Mouse (Mus musculus): ENCODE data around the gene Ifna11.
A peak's percentile ranks its signal among the peaks of the same experiment; 100 is the strongest.

Ifna11 gene

DNA sequence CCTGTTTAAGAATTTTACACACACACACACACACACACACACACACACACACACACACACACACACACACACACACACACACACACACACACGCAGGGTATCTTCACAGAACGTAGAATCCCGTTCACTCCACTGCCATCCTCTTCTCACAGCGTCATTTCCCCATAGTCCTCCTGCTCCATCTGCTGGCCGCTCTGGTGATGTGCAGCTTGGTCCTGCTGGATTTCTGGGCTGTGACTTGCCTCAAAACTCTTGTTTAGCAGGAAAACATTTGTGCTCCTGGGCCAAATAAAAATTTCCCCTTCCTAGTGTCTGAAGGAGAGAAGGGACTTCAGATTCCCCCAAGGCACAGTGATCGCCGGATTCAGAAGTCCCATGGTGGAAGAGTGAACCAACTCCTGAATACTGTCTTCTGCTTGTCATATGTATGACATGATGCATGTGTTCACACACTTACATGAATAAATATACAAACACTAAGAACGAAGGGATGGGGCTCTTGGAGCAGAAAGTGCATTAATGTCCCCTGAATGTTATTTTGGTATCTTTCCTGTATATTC, 47.7 kb downstream of the Ifna11 start:
- peaks cover 40% of the 10 kb centered on the region for H3K4me1 ChIP-seq (replicated peaks; ENCODE audit: low read depth, low read length)
- no peaks in the 10 kb centered on the region for H3K36me3 ChIP-seq (ENCODE audit: insufficient read depth, low read length)
- peaks cover 30% of the 10 kb centered on the region for H3K27me3 ChIP-seq (ENCODE audit: insufficient read depth, low read length)
- H3K9me3 ChIP-seq (ENCODE audit: low read length) = no peaks in the 10 kb centered on the region
- H3K4me3 ChIP-seq (replicated peaks; ENCODE audit: low read length) = peak overlapping the region; percentile 76
- TF ChIP-seq CTCF (conservative IDR thresholded peaks at IDR 0.05; ENCODE audit: low read length) (peak; percentile 94), NANOG (IDR thresholded peaks at IDR 0.05; ENCODE audit: borderline replicate concordance, low read length) (no peak)

DNA sequence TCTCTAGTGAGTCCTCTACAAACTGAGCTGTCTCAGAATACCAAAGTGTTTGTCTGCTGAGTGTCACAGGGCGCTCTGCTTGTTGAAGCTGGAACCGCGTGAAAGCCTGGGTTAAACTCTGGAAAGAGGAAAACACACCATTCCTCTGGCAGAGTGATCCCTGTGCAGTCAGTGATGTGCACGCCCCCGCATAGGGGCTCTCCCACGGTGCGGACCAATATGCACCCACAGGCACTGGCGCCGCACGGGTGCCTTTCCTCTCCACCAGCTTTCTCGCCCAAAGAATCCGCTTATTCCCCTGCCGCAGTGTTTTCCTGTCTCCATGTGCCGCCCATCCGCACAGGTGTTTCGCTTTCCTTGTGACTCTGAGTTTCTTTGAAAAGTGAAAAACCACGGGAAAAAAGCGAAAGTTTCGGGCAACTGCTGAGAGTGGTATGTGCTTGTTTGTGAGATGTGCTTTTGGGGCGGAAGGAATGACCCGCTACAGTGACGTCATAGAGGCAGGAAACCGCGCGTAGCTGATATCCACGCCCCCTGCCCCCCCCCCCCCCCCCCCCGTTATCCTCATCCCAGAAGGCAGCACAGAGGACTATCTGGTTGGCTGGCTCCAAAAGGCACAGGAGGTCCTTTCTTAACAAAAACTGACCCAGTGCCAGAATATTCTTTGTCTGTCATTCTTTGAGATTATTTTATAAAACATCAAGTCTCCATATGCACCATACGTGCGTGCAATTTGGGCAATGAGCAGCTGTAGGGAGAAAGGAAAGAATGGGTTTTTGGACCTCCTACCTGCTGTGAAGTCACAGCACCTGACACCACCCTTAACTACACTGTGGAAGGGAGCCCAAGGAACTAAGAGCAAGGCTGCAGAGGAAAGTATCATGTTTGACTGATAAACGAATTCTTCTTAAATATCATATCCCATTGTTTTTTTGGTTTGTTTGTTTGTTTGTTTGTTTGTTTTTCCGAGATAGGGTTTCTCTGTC, 48.5 kb downstream of the Ifna11 start:
- Histone ChIP-seq H3K36me3 (ENCODE audit: insufficient read depth, low read length) (no peaks in the 10 kb centered on the region), H3K4me1 (replicated peaks; ENCODE audit: low read depth, low read length) (peaks cover 32% of the 10 kb centered on the region), H3K27me3 (ENCODE audit: insufficient read depth, low read length) (peaks cover 30% of the 10 kb centered on the region), H3K9me3 (ENCODE audit: low read length) (no peaks in the 10 kb centered on the region), H3K4me3 (replicated peaks; ENCODE audit: low read length) (peak overlapping the region; percentile 76)
- no peak for TF ChIP-seq CTCF (conservative IDR thresholded peaks at IDR 0.05; ENCODE audit: low read length)
